Mouse (Mus musculus) ES-E14 (cell line): Measurements from ENCODE around the gene Eefsec.

ENCODE experiments used
- CHD2 ChIP-seq: IDR thresholded peaks from 2 replicates; pipeline ENCODE4 v1.6.1; 2014; ENCODE audit warnings: mild to moderate bottlenecking, low read depth, low read length, inconsistent platforms
- ZC3H11A ChIP-seq: IDR thresholded peaks from 2 replicates; pipeline ENCODE4 v1.6.1; 2012; ENCODE audit warnings: low read depth, mild to moderate bottlenecking, inconsistent platforms, low read length, borderline replicate concordance

- no peak for TF ChIP-seq CHD2
- TF ChIP-seq ZC3H11A = no peak
These were observed 57.4 kb downstream of the Eefsec start for GRCm38 (mm10) chr6:88388946-88389345.
